Mouse (Mus musculus) heart, postnatal 14 days (tissue): ENCODE results near the gene Lysmd2. TPM values are rescaled to one million over a fixed set of nuclear protein-coding genes. Genes with fewer than 3 reads are reported as not detected.
A peak's percentile ranks its signal among the peaks of the same experiment; 100 is the strongest.
"Not testable (repeated sequence)": the region's sequence is repeated elsewhere in the genome, so short reads cannot be mapped to it uniquely, and the experiment has no call there.

Experiments
- DNase-seq, 2 experiments: peaks; one replicate each; pipeline ENCODE4 v3.0.0; 2021 to 2022
- intact Hi-C: fragments of 180-260 bp; cut with DNase I; formaldehyde crosslinking; loops from one replicate; pipeline ENCODE4 v1.15.1; 2025
- total RNA-seq, 2 experiments: library from RNA; stranded (reverse); gene quantifications; 2 replicates each; pipeline ENCODE4 v1.2.3; 2021

Gene Lysmd2
- total RNA-seq, 2 experiments from 2014 or later: 8.2 to 8.7 TPM

DNA sequence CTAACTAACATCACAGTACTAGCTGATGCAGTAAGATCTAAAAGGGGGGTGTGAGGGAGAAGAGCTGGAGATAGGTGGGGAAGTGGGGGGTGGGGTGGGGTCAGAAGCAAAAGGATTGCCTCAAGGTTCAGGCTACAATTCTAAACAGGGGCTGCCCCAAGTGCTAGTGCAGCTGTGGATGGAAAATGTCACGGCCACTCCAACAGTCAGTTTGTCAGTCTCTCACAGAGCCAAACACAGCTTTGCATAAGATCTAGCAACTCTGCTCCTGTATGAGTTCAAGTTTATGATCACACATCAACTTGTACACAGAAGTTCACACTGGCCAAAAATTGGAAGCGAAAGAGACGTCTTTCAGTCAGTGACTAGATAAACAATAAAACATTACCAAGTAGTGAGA lies 4.1 kb upstream of the Lysmd2 start:
- no peak for DNase-seq
- intact Hi-C loops: loop anchor here (10.0 kb wide), 1 partner anchor 503 kb away; no protein-coding TSS in a partner anchor

- no peak for DNase-seq
- intact Hi-C loops: loop anchor here (10.0 kb wide), 1 partner anchor 500 kb away; no protein-coding TSS in a partner anchor
Observed at GRCm38 (mm10) chr9:75624983-75625555, 472 bp upstream of the Lysmd2 start.

GRCm38 (mm10) chr9:75626308-75626604 lies 715 bp downstream of the Lysmd2 start:
- intact Hi-C loops: loop anchor here (10.0 kb wide), 1 partner anchor 499 kb away; no protein-coding TSS in a partner anchor
- DNase-seq: no peak

GRCm38 (mm10) chr9:75630823-75631454 lies 5.4 kb downstream of the Lysmd2 start:
- DNase-seq: no peak
- intact Hi-C loops: no loop called here

DNA sequence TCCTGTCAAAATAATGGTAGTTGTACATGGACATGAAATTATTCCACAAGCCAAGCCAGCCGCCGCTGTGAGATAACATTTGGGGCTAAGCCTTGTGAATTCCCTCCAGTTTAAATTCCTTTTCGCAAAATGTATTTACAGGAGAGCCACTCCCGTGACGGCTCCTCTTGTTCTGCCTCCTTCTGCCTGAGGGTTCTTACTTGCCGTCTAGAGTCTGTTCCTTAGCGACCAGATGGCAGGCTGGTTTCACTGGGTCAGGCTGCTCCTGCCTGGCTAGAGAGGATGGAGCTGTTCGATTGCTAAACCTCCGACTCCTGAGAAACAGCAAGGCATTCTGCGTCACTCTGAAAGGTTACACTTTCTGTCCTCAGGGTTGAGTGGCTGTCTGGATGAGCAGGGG lies 6.6 kb downstream of the Lysmd2 start:
- no peak for DNase-seq
- intact Hi-C loops: no loop called here

DNA sequence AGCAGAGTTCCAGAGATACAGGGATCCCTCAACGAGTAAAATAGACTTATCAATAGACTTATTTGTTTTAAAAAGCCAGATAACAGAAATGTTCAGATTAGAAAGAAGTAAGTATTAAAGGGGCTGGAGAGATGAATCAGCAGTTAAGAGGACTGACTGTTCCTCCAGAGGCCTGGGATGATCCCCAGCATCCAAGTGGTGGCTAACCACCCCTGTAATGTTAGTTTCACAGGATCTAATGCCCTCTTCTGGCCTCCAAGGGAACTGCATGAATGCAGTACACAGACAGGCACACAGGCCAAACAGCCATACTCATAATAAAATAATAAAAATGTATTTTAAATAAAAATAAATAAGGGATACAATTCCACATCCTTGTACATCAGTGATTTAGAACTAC lies 7.4 kb downstream of the Lysmd2 start:
- intact Hi-C loops: no loop called here
- DNase-seq: peak in 1 of 2 experiments; percentile 23

DNA sequence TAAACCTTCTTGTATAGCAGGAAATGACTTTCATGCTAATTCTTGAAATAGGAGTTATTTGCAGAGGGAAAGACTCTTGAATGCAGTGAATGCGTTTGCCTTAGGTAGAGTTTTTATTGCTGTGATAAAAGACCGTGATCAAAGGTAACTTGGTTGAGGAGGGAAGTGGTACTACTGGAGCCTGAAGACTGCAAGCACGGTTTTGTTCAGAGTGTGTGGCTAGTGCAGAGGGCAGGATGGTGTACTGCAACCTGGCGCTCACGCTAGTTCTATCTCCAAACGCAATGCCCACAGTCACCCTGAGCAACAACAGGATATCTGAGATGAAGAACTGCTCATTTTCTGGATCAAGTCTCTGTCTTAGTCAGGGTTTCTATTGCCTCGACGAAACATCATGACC lies 8.1 kb downstream of the Lysmd2 start:
- DNase-seq: no peak
- intact Hi-C loops: no loop called here

- intact Hi-C loops: no loop called here
- DNase-seq: no peak
Observed at GRCm38 (mm10) chr9:75634226-75634625, 8.7 kb downstream of the Lysmd2 start.

- DNase-seq: no peak
- intact Hi-C loops: no loop called here
Observed at GRCm38 (mm10) chr9:75645405-75645804, 19.9 kb downstream of the Lysmd2 start.

GRCm38 (mm10) chr9:75653981-75654911 lies 28.7 kb downstream of the Lysmd2 start:
- DNase-seq: peak; percentile 31 to 56
- intact Hi-C loops: no loop called here

GRCm38 (mm10) chr9:75656456-75656855 lies 30.9 kb downstream of the Lysmd2 start:
- DNase-seq: peak; percentile 28 to 35

DNA sequence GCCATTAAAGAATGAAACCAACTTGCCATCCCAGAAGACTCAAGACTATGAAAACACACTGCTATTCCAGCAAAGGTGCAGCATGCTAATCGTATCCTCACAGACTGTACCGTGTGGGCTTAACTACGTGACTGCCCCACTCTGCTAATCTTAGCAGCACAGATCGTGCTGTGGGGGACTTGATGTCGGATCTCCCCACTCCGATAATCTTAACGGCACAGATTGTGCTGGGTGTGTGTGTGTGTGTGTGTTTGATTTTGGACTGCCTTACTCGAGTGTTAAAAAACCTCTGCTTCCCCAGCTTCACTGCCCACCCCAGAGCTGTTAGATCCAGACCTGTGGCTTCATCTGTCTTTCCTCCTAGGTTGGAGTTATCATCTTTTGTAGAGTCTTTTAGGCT lies 35.4 kb downstream of the Lysmd2 start:
- intact Hi-C loops: no loop called here
- DNase-seq: no peak

More at GRCm38 (mm10) chr9:75656456-75656855, 30.9 kb downstream of the Lysmd2 start:
- intact Hi-C loops: not testable (repeated sequence)

DNA sequence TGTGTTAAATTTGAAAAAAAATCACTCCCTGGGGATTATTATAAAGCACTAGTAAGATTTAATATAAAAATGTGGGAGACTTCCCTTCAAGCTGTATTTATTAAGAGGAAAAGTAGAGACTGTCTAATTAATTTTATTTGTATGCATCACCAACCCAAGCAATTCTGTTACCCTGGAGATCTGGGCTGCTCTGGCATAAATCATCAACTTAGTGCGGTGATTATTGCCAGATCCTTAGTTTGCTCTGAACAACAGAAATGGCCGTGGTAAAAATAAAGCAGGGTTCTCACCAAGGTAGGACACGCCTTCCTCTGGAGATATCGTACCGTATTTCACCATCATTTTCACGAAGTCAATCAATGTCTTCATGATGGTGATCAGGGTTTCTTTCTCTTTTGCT lies 39.8 kb downstream of the Lysmd2 start:
- no peak for DNase-seq
- intact Hi-C loops: no loop called here

DNA sequence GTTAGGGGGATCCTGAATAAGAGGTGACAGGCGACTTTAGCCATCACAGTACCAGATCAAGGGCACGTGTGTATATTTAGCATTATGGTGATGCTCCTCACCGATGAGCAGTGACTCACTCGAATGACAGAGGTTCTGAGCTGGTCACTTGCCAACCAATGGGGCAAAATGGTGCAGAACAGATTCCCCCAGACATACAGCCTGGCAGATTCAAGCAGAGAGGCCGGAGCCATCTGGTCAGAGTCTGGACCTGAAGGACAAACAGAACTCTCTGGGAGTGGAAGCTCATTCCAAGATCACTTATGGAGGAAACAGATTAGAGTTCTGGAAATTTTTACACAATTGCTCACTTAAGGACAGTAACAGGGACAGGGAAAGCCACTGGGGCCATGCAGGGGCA lies 41.1 kb downstream of the Lysmd2 start:
- no peak for DNase-seq
- intact Hi-C loops: no loop called here

- no peak for DNase-seq
- intact Hi-C loops: no loop called here
Observed at GRCm38 (mm10) chr9:75672769-75673168, 47.2 kb downstream of the Lysmd2 start.

GRCm38 (mm10) chr9:75676226-75676625 lies 50.7 kb downstream of the Lysmd2 start:
- intact Hi-C loops: no loop called here
- DNase-seq: peak in 1 of 2 experiments; percentile 7

DNA sequence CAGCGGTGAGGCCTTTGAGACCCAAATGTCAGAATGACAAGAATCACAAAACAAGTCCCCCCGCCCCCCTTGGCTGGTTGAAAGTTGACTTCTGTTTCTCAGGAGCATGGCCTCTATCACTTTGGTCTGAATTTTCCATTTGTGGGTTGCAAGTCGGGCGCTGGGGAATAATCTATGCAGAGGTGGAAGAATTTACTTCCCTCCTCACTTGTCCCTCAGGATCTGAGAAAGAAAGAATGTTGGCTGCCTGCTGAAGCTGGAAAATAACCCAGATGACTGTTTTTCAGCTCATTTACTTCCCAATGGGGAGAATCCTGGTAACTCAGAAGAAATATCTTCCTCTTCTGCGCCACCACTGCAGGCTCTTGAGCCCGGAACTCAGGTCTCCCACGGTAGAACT lies 52.8 kb downstream of the Lysmd2 start:
- peak in 1 of 2 experiments; percentile 5 for DNase-seq
- intact Hi-C loops: no loop called here

- no peak for DNase-seq
- intact Hi-C loops: no loop called here
Observed at GRCm38 (mm10) chr9:75679629-75680028, 54.1 kb downstream of the Lysmd2 start.

GRCm38 (mm10) chr9:75680606-75681005 lies 55.1 kb downstream of the Lysmd2 start:
- intact Hi-C loops: no loop called here
- DNase-seq: no peak

DNA sequence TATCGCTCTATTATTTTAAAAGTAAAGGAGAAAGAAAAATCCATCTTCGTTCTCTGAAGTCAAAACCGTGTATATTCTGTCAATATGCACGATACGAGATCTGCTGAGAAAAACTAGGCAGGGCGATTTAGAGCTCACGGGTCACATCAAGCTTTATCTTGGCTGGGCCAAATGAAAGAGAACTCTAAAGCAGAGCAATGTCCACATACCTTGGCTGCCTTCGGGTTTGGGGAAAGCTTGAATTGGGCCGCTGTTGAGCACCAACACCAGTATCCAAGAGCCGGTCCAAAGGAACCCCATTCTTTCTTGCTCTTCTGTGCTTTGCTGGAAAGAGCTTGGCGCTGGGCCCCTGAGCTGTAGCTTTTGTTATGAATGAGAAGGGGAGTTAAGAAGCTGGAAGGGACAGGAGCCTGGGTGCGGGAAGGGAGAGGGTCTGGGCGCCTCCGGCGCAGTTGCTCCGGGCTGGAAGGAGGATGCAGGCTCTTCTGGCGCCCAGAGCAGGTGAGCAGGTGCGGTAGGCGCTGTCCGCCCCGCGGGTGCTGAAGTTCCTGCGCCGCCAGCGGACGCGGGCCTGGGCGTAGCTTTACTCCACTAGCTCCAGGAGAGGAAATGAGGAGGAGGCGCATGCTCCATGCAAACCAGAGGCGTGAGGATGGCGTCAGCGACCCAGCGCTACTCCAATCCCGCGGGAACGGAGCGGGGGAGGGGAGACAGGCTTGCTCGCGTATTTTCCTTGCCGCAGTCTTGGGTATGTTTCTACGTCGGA lies 58.1 kb downstream of the Lysmd2 start, which contains the start of gene Scg3:
TSS of gene Scg3 (minus strand) at position 631 of the 766 bp plus-strand sequence.
- intact Hi-C loops: no loop called here
- DNase-seq: peak; percentile 74 to 80

DNA sequence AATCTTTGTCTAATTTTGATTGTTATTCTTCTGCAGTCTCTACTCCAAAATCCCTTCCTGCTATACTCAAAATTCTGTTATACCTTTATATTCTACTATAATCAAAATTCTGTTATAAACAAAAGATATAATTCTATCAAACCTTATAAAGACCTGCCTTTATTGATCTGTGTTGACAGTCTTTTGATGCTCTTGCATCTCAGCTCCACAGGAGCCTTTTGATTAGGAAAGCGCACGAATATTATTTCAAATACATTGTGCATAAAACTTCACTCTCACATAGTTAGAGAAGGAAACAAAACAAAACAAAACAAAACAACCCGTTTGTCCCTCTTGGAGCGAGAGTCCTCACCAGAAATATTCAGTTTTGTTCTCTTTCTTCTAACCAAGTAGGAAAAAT lies 58.8 kb downstream of the Lysmd2 start:
- intact Hi-C loops: no loop called here

More for the DNA sequence above, 58.8 kb downstream of the Lysmd2 start:
- no peak for DNase-seq
